Mouse (Mus musculus) thymus, postnatal 14 days (tissue): Measurements from ENCODE around the gene Top3a.

Experiments used
- DNase-seq: peaks from one replicate; pipeline ENCODE4 v3.0.0; 2021

Top3a gene

DNA sequence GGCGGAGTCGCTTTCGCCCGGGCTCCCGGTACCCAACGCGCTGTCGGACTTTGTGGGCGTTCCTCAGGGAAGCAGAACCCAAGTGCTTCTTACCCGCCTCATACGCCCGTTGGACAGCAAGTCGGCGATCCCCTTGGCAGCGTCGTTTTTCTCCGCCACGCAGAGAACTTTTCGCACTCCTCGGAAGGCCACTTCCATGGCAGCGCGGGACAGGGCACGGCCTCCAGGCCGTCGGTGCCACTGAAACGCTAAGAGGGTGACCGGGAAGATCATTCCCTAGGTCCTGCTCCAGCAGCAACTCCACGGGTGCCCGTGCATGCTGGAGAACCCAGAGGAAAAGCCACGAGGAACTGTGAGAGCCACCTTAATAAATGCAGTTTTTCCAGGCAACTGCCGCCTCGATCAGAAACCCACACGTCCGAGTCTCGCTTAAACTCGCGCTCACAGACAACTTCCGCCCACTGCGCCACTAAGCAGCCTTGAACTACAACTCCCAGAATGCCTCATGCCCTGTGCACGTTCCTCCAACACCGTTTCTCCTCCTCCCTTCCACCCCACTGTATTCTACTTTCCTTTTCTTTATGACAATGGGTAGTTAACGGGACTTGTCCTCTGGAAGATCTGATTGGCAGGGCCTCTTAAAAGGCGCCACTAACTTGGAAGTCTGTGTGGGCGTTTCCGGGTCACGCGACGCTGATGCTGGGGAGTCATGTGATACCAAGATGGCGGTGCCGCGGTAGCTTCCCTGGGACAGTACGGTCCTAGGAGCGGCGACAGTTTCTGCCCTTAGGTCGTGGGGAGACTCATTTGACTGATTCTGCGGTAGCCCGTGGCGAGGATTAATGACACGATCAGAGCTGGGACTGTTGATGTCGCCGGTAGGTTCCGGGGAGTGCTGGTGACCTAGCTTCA, at the start of gene Top3a, which contains the start of gene Smcr8:
Gene Top3a (minus strand): TSS at position 537 of the 912 bp plus-strand sequence.
Gene Smcr8 (plus strand): TSS at position 696 of the 912 bp plus-strand sequence.
- DNase-seq, result peak; percentile 83

GRCm38 (mm10) chr11:60826700-60827099, 49.5 kb upstream of the Top3a start:
- no peak for DNase-seq

- no peak for DNase-seq
Measured at GRCm38 (mm10) chr11:60825191-60825590, 48.0 kb upstream of the Top3a start.

DNA sequence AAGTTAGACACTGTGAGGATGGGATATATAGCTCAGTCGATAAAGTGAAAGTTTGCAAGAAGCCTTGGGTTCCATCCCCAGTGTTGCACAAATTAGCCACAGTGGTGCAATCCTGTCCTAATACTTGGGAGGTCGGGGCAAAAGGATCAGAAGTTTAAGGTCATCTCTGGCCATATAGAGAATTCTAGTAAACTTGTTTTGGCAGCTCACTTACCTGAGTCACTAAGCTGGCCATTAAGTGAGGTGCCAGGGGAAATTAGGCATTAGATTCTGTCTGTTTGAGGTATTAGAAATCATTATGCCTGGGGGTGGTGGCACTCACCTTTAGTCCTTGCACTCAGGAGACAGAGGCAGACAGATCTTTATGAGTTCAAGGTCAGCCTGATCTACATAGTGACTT, 46.6 kb upstream of the Top3a start:
- DNase-seq, result no peak

GRCm38 (mm10) chr11:60816398-60816797, 39.2 kb upstream of the Top3a start:
- DNase-seq, result no peak

- DNase-seq, result peak; percentile 7
Measured at GRCm38 (mm10) chr11:60811618-60812017, 34.5 kb upstream of the Top3a start, which contains the start of gene Shmt1. Gene Shmt1, minus strand, starts transcription at chr11:60811718.

DNA sequence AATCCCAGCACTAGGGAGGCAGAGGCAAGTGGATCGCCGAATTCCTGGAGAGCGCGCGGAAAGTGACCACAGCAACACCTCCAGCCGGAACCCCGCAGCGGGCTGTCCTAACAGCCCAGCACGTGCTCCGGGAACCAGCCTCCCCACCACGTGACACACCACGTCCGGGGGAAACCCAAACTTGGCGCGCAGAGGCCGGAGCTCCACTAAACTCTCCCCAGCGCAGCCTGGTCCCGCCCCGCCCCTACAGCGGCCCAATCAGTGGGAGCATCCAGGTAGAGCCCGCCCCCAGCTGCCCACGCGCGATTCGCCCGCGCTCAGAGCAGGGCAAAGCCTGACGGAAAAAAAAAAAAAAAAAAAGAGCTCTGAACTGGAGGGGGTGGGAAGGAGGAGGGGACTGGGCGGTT, 33.9 kb upstream of the Top3a start:
- peak; percentile 96 for DNase-seq

- DNase-seq, result no peak
Measured at GRCm38 (mm10) chr11:60810046-60810965, 33.1 kb upstream of the Top3a start.

GRCm38 (mm10) chr11:60809546-60809945, 32.4 kb upstream of the Top3a start:
- DNase-seq, result no peak

DNA sequence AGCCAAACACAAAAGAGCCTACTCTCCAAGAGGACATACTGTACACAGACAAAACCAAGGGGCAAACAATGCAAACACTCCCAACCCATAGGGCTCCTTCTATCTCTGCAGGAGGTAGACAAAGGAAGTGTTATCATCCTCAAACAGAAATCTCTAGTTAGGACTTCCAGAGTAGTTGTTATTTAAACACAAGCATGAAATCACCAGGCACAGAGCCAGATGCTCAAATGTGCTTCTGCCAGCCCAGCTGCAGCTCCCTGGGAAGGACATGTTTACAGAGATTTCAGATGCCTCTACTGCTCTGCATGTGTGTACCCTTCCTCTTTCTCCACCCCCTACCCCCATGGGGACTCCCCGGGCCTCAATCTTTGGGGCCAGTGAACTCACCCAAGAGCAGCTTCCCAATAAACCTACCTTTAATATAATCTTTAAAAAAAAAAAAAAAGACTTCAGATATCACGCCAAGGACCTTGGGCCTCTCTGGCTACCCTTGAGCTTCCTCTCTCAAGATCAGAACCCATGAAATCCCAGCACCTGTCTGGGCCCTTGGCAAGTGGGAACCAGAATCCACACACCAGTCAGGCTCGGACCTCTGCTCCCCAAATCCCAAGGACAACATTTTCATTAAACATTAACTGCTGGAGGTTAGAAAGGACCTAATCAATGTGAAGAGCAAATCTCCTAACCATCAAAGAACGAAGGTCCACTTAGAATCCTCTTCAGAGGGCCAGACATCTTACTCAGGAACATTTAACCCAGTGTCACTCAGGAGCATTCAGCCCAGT, 31.3 kb upstream of the Top3a start:
- DNase-seq, result no peak

DNA sequence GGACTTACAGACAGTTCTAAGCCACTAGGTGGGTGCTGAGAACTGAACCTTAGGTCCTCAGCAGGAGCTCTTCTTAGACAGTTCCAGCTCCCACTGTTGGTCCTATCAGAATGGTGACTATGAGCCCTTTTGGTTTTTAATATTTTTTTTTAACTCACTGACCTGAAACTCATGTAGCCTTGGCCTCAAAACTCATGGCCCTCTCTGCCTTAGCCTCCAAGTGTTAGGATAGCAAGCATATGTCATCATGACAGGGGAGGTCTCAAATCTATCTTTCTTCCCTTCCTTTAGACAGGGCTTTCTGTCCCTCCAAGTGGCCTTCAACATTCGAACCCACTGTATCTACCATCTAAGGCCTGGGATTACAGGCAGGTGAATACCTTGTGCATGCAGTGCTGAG, 23.7 kb upstream of the Top3a start:
- no peak for DNase-seq

DNA sequence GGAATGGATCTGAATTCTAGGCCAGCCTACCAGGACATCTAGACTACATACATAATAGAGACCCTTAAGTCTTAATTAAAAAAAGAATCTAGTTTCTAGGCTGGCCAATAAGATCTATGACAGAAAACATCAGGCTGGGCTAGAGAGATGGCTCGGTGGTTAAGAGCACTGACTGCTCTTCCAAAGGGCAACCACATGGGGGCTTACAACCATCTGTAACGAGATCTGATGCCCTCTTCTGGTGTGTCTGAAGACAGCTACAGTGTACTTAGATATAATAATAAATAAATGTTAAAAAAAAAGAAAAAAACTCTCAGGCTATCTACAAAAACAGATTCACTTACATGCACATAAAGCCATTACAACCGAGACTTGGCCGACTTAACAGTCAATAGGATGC, 22.8 kb upstream of the Top3a start:
- no peak for DNase-seq

GRCm38 (mm10) chr11:60796342-60796741, 19.2 kb upstream of the Top3a start:
- no peak for DNase-seq

DNA sequence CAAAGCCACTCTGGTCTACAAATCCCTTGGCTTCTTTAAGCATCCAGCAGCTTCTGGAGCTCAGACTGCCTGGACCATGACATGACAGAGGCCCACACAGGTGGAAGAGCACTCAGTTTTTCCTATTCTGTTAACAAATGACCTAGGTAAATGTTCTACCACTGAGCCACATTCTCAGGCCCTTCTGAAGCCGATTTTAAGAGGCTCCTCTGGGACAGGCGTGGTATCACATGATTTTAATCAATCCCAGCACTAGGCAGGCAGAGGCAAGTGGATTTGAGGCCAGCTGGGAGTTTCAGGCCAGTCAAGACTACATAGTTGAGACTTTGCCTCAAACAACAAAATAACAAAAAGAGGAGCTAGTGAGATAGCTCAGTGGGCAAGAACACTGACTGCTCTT, 13.3 kb upstream of the Top3a start:
- DNase-seq, result no peak

DNA sequence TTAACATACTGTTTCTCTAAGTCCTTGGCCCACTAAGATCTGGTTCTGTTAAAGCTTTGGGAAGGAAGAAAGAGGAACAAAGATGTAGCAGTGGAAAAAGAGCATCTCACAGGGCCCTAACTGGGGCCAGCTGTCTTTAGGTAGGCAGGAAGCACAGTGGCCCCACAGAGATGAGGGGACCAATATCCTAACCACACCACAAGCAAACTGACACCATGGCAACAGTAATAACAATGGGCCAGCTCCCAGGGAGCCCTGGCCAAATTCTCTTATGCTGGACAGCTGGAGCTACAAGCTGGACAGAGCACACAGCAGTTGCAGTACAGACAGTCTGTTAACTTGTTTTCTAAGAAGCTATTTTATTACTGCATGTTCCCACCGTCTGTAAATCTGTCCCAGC, 10.4 kb upstream of the Top3a start:
- no peak for DNase-seq

DNA sequence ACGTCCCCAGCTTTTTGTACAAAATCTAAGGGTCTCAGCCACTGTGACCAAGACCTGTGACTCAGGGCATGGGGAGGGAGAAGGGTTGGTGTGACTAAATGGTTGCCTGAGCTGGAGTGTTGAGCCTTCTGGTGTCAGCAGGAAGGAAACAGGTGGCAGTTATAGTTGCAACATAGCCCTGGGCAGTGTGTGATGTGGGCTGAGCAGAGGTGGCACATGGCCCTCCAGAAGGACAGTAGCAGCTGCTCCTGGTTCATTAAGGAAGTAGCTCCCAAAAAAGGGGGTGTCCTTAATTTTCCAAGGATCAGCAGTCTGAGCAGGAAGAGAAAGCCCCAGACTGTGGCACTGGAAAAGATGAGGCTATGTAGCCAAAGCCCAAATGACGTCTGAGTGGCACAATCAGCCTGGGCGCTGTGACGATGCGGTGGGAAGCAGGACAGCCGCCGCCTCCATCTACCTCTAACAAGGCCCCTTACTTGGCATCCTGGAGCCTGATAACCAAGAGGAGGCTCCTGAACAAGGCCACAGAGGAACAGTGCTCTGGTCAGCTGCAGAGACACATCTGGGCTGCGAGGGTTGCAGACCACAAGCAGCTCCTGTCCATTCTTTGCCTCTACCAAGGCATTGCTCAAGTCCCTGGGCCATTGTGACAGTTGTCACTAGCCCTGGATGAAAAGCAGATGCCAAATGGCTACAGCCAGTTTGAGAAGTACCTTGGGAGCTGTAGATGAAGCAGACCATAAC, 7.2 kb upstream of the Top3a start:
- no peak for DNase-seq

GRCm38 (mm10) chr11:60779673-60780189, 2.6 kb upstream of the Top3a start:
- no peak for DNase-seq

- no peak for DNase-seq
Measured at GRCm38 (mm10) chr11:60777801-60778370, 721 bp upstream of the Top3a start.

- DNase-seq, result no peak
Measured at GRCm38 (mm10) chr11:60776107-60776828, 897 bp downstream of the Top3a start.

DNA sequence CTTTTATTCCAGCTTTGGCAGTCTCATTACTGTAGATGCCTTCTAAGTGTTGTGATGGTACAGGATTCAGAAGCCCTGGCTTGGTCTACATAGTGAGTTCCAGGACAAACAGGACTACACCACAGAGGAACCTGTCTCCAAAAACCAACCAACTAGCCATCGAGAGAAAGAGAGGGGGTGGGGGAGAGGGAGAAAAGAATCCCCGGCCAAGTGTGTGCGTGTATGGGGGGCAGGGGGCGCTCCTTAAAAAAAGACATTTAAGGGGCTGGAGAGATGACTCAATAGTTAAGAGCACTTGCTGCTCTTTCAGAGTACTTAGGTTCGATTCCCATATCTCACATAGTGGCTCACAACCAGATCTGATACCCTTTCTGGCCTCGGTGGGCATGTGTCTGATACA, 1.6 kb downstream of the Top3a start:
- DNase-seq, result no peak

GRCm38 (mm10) chr11:60774841-60775240, 2.3 kb downstream of the Top3a start:
- DNase-seq, result no peak
